Mouse (Mus musculus) heart, embryonic 16.5 days (tissue): ENCODE results near the gene Slc6a4. TPM values are rescaled to one million over a fixed set of nuclear protein-coding genes. Genes with fewer than 3 reads are reported as not detected.

Experiments used
- ATAC-seq: fragments of 200-750 bp; cut with Nextera tagmentation; replicated peaks from 2 replicates; pipeline ENCODE4 v1.8.0; 2017; ENCODE audit warnings: moderate number of reproducible peaks; ENCODE audit not compliant: insufficient read depth, low FRiP score; ENCODE audit errors: extremely low read depth
- H3K27ac ChIP-seq: fragments of 300-500 bp; sonication (generic); 2 replicates; pipeline ENCODE4 v1.5.1; 2014; ENCODE audit warnings: mild to moderate bottlenecking, low read length, control low read depth, moderate library complexity
- H3K27me3 ChIP-seq: fragments of 300-500 bp; sonication (generic); 2 replicates; pipeline ENCODE4 v1.6.1; 2014; ENCODE audit warnings: low read length, mixed read lengths; ENCODE audit not compliant: control insufficient read depth, insufficient read depth
- H3K36me3 ChIP-seq: fragments of 300-500 bp; sonication (generic); 2 replicates; pipeline ENCODE4 v1.6.1; 2014; ENCODE audit not compliant: control insufficient read depth, insufficient read depth
- H3K4me1 ChIP-seq: fragments of 300-500 bp; sonication (generic); 2 replicates; pipeline ENCODE4 v1.6.1; 2014; ENCODE audit warnings: low read length, mixed read lengths; ENCODE audit not compliant: control insufficient read depth, insufficient read depth
- H3K4me2 ChIP-seq: fragments of 300-500 bp; sonication (generic); 2 replicates; pipeline ENCODE4 v1.6.1; 2014; ENCODE audit warnings: low read depth, mild to moderate bottlenecking, control low read depth, low read length
- H3K4me3 ChIP-seq: fragments of 300-500 bp; sonication (generic); 2 replicates; pipeline ENCODE4 v1.5.1; 2014; ENCODE audit warnings: mild to moderate bottlenecking, control low read depth, low read length
- H3K9ac ChIP-seq: fragments of 300-500 bp; sonication (generic); 2 replicates; pipeline ENCODE4 v1.6.1; 2014; ENCODE audit warnings: low read length, control low read depth
- H3K9me3 ChIP-seq: fragments of 300-500 bp; sonication (generic); replicated peaks from 2 replicates; pipeline ENCODE4 v1.6.1; 2016; ENCODE audit warnings: low read length; ENCODE audit not compliant: control insufficient read depth
- WGBS: fragments of 180-500 bp; shearing (Covaris S2); extraction: QIAGEN DNeasy Blood & Tissue Kit; methylation state at CpG from one replicate; pipeline ENCODE4 v1.1.7; 2014; 5-methylcytosine and 5-hydroxymethylcytosine counted together
- polyA plus RNA-seq: library from polyadenylated mRNA; unstranded; fragments of >200 nt; fragmentation: Nextera tagmentation; extraction: Ambion mirVana; gene quantifications from 2 replicates; pipeline ENCODE4 v1.2.1, GENCODE M21; 2015

The Slc6a4 gene
- polyA plus RNA-seq, 1 experiment from 2014 or later, result 0.58 TPM

DNA sequence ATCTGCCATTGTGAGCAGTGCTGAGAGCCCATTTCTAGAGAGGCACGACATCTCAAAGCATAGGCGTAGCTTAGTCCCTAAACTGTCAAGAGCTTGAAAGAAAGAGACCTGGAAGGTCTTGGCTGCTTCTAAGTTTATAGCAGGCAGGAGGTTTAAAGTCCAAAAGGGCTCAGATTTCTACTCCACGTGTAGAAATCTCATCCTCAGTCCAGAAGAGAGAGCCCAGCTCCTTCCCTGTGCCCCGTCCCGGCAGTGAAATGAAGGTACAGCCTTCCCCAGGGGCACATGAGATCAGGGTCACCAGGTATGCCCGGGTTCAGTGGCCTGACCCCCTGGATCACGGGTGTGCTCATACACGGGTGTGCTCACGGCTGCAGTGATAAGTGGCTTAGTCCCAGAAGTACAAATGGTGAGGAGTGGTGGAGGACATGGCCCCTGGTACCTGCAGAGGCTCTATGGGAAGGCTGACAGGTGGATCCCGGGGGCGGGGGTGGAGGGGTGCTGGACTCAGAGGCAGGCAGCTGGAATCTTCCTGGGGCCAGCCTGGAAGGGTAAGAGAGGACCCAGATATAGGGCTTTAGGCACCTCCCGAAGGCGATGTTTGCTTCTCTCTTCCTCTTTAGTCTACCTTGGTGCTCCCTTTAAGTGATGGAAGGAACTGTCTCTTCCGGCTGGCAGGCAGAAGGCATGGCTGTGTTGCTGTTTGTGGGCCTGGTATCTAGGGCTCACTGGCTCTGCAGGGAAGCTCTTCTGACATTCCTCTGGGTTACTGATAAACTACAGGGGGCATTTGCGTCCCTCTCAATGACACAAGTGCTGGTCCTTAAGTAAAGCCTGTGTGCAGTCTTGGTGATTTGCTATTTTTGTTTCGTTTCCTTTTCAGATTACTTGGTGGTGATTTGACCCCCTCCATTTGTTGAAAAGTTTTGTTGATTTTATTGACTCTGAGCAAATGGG lies 10.9 kb downstream of the Slc6a4 start:
- no peak overlapping the region for H3K9ac ChIP-seq
- no peaks in the 10 kb centered on the region for H3K9me3 ChIP-seq
- no peaks in the 10 kb centered on the region for H3K36me3 ChIP-seq
- no peak overlapping the region for H3K27ac ChIP-seq
- 0 out of 2 replicates have a peak, but pooled peaks cover 3% of the 10 kb centered on the region for H3K27me3 ChIP-seq
- 53% methylated on average over 16 of the region's 16 CpGs for WGBS
- no peak overlapping the region for H3K4me2 ChIP-seq
- H3K4me1 ChIP-seq, result peaks cover 8% of the 10 kb centered on the region; the same call in 1 of the 2 replicates
- no peak overlapping the region for H3K4me3 ChIP-seq
- no peak for ATAC-seq

- H3K4me2 ChIP-seq, result no peak overlapping the region
- ATAC-seq, result no peak
- no peak overlapping the region for H3K27ac ChIP-seq
- no peaks in the 10 kb centered on the region for H3K9me3 ChIP-seq
- H3K4me3 ChIP-seq, result no peak overlapping the region
- 78% methylated on average over 10 of the region's 10 CpGs for WGBS
- H3K4me1 ChIP-seq, result peaks cover 8% of the 10 kb centered on the region; the same call in 1 of the 2 replicates
- H3K36me3 ChIP-seq, result no peaks in the 10 kb centered on the region
- 0 out of 2 replicates have a peak, but pooled peaks cover 3% of the 10 kb centered on the region for H3K27me3 ChIP-seq
- no peak overlapping the region for H3K9ac ChIP-seq
These were observed 12.5 kb downstream of the Slc6a4 start for GRCm38 (mm10) chr11:77010762-77011475.

- Histone ChIP-seq H3K9ac (no peak overlapping the region), H3K4me2 (no peak overlapping the region), H3K4me1 (no peaks in the 10 kb centered on the region), H3K27me3 (no peaks in the 10 kb centered on the region; the same call in none of the 2 replicates), H3K9me3 (no peaks in the 10 kb centered on the region), H3K27ac (no peak overlapping the region), H3K4me3 (no peak overlapping the region), H3K36me3 (no peaks in the 10 kb centered on the region)
- no peak for ATAC-seq
- WGBS, result 77% methylated on average over 11 of the region's 11 CpGs
These were observed 19.6 kb downstream of the Slc6a4 start for GRCm38 (mm10) chr11:77018046-77018445.

DNA sequence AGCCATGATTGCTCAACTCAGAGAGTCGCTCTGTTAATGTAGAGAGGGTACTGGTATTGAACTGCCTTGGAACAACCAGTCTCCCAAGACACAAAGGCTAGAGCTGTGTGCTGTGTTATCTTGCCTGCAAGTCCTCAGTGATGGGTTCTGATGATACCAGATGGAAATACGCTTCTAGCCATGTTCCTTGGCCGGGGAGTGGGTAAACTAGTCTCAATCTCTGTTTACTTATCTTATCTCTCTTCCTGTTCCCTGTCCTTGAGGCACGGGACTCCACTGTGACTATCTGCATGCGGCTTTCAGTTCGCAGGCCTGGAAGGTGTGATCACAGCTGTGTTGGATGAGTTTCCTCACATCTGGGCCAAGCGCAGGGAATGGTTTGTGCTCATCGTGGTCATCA lies 21.1 kb downstream of the Slc6a4 start:
- no peaks in the 10 kb centered on the region for H3K36me3 ChIP-seq
- H3K27me3 ChIP-seq, result no peaks in the 10 kb centered on the region; the same call in none of the 2 replicates
- no peaks in the 10 kb centered on the region for H3K9me3 ChIP-seq
- no peak overlapping the region for H3K9ac ChIP-seq
- H3K4me2 ChIP-seq, result no peak overlapping the region
- no peak for ATAC-seq
- no peak overlapping the region for H3K27ac ChIP-seq
- H3K4me1 ChIP-seq, result no peaks in the 10 kb centered on the region
- WGBS, result 14% methylated on average over 8 of the region's 8 CpGs
- H3K4me3 ChIP-seq, result no peak overlapping the region

DNA sequence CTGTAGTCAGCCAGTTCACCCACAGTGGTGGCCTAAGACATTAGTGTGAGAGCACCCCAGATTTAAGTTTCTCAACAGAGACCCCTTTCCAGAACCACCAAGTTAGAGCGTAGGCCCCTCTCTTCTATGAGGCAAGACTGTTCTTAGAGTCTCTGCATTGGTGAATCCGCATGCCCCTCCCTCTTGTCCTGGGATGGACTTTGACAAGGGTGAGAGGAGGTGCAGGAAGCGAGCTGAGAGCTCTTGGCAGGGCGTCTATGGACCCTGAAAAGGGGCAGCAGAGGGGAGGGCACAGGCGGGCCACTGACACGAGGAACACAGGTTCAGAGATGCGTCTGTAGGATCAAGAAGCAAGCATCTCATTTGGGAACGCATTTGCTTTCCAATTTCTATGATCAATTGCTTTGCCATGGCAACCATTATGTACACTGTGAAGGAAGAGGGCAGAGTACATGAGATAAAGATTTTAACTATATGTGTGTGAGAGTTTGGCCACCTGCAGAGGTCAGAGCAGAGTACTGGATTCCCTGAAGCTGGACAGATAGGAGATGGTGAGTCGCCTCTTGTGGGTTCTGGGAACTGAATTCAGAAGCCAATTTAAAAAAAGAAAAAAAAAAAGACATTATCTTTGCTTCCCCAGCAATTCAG lies 23.5 kb downstream of the Slc6a4 start:
- Histone ChIP-seq H3K4me2 (no peak overlapping the region), H3K27ac (no peak overlapping the region), H3K4me1 (no peaks in the 10 kb centered on the region), H3K9me3 (no peaks in the 10 kb centered on the region), H3K36me3 (no peaks in the 10 kb centered on the region), H3K27me3 (no peaks in the 10 kb centered on the region; the same call in none of the 2 replicates), H3K9ac (no peak overlapping the region), H3K4me3 (no peak overlapping the region)
- 76% methylated on average over 9 of the region's 9 CpGs for WGBS
- no peak for ATAC-seq

DNA sequence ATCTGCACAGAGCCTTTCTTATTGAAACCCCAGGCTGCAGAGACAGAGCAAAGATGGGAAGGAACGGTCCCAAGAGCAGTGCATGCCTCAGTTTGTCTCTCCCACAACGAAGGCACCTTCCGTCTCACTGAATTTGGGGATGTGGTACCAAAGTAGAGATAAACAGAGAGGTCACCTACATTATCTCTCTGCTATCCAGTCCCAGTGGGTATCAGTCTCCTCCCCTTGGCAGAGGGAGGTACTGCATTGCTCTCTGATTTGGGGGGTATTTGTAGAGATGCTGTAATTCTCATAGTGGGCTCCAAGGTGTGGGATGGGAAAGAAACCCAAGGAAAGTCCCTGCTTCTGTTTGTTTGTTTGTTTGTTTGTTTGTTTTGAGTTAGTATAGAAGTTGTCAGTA lies 28.2 kb downstream of the Slc6a4 start:
- Histone ChIP-seq H3K27me3 (no peaks in the 10 kb centered on the region), H3K36me3 (no peaks in the 10 kb centered on the region), H3K4me3 (no peak overlapping the region), H3K27ac (no peak overlapping the region), H3K4me2 (no peak overlapping the region), H3K9me3 (no peaks in the 10 kb centered on the region), H3K9ac (no peak overlapping the region), H3K4me1 (no peaks in the 10 kb centered on the region)
- WGBS, result 49% methylated on average over 3 of the region's 3 CpGs
- no peak for ATAC-seq

DNA sequence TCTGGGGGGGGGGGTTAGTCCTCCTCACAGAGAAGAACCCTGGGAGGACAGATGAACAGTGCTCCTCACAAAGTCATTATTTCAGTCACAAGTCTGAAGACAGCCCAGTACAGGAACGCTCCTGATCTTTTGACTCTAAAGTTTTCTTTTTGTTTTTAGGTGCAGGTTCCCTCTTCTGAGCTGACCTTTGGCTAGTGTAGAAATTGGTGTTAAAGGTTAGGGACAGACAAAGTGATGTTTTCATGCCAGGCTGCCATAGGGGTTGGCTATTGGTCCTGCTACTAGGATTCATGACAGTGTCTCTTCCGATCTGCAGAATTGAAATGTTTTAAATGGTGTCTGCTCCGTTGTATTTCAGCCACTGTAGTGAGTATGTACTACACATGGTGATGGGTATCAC lies 29.8 kb downstream of the Slc6a4 start:
- H3K4me1 ChIP-seq, result no peaks in the 10 kb centered on the region
- H3K27ac ChIP-seq, result no peak overlapping the region
- no peak overlapping the region for H3K4me3 ChIP-seq
- no peak for ATAC-seq
- H3K9me3 ChIP-seq, result no peaks in the 10 kb centered on the region
- no peaks in the 10 kb centered on the region for H3K36me3 ChIP-seq
- H3K4me2 ChIP-seq, result no peak overlapping the region
- H3K9ac ChIP-seq, result no peak overlapping the region
- no peaks in the 10 kb centered on the region for H3K27me3 ChIP-seq
- WGBS, result 79% methylated on average over 3 of the region's 3 CpGs

GRCm38 (mm10) chr11:77031151-77031934 lies 32.9 kb downstream of the Slc6a4 start:
- ATAC-seq, result no peak
- Histone ChIP-seq H3K4me2 (no peak overlapping the region), H3K4me1 (no peaks in the 10 kb centered on the region), H3K27me3 (no peaks in the 10 kb centered on the region), H3K9ac (no peak overlapping the region), H3K9me3 (no peaks in the 10 kb centered on the region), H3K27ac (no peak overlapping the region), H3K36me3 (no peaks in the 10 kb centered on the region), H3K4me3 (no peak overlapping the region)
- 69% methylated on average over 14 of the region's 14 CpGs for WGBS
